Mouse (Mus musculus) CH12.LX (cell line): ENCODE measurements around the gene Blnk.

ENCODE experiments used
- CTCF ChIP-seq, 2 experiments: IDR thresholded peaks in 1 of 2; conservative IDR thresholded peaks in 1 of 2; 2 replicates each; pipeline ENCODE4 v1.5.1; 2011 to 2012; ENCODE audit warnings: low read depth in 2 of 2, low read length in 2 of 2, improper control_type of control experiment in 1 of 2, inconsistent platforms in 1 of 2, mild to moderate bottlenecking in 1 of 2, moderate library complexity in 1 of 2
- EP300 ChIP-seq: IDR thresholded peaks from 2 replicates; pipeline ENCODE4 v1.6.1; 2011; ENCODE audit warnings: low read length, improper control_type of control experiment
- HCFC1 ChIP-seq: IDR thresholded peaks from 2 replicates; pipeline ENCODE4 v1.6.1; 2012; ENCODE audit warnings: low read depth, mild to moderate bottlenecking, inconsistent platforms, low read length, improper control_type of control experiment
- POLR2A ChIP-seq: IDR thresholded peaks from 2 replicates; pipeline ENCODE4 v1.6.1; 2011; ENCODE audit warnings: low read depth, mild to moderate bottlenecking, improper control_type of control experiment, low read length
- USF1 ChIP-seq: IDR thresholded peaks from 2 replicates; pipeline ENCODE4 v1.6.1; 2014; ENCODE audit warnings: low read depth, mild to moderate bottlenecking, inconsistent platforms, low read length, improper control_type of control experiment

GRCm38 (mm10) chr19:41014003-41014402, 19.7 kb upstream of the Blnk start:
- TF ChIP-seq USF1 (no peak), EP300 (no peak), POLR2A (no peak), CTCF (conservative IDR thresholded peaks at IDR 0.05 in 1 of 2, IDR thresholded peaks at IDR 0.05 in 1 of 2; ENCODE audit: low read depth in 2 of 2, low read length in 2 of 2) (no peak), HCFC1 (no peak)
